Mouse (Mus musculus): ENCODE data around the gene Rtf2. TPM values are rescaled to one million over a fixed set of nuclear protein-coding genes. Genes with fewer than 3 reads are reported as not detected.

The Rtf2 gene
- polyA plus RNA-seq, 1 experiment from 2014 or later: 59.2 TPM

- no peaks in the 10 kb centered on the region for H3K36me3 ChIP-seq
- H3K27ac ChIP-seq: no peak overlapping the region
- H3K4me1 ChIP-seq: peaks cover 9% of the 10 kb centered on the region
- no peaks in the 10 kb centered on the region for H3K9me3 ChIP-seq (replicated peaks)
- H3K27me3 ChIP-seq (replicated peaks): 0 out of 2 replicates have a peak, but pooled peaks cover 7% of the 10 kb centered on the region
- no peak overlapping the region for H3K4me3 ChIP-seq
- peak; percentile 81 for ATAC-seq
- no peak overlapping the region for H3K9ac ChIP-seq
- WGBS (ENCODE audit: insufficient replicate concordance): 22% methylated on average over 7 of the region's 7 CpGs
- peak overlapping the region; percentile 30 for H3K4me2 ChIP-seq
These were observed 60.5 kb downstream of the Rtf2 start for GRCm38 (mm10) chr2:172500752-172501316.

DNA sequence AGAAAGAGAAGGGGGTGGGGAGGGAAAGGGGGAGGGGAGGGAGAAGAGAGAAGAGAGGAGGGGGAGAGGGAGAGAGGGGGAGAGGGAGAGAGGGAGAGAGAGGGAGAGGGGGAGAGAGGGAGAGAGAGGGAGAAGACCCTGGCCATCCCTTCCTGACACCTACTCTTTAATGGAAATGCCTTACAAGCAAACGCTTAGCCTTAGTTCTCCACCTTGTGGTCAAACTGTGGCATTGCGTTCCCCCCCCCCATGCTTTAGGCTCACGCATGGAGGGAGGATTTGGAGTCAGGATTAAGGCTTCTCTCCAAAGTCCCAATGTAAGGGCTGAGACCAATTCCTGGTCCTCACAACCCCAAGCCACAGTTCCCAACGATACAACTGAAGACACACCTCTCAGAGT is 61.0 kb downstream of the Rtf2 start:
- Histone ChIP-seq H3K27ac (no peak overlapping the region), H3K27me3 (replicated peaks) (0 out of 2 replicates have a peak, but pooled peaks cover 7% of the 10 kb centered on the region), H3K9ac (no peak overlapping the region), H3K36me3 (no peaks in the 10 kb centered on the region), H3K9me3 (replicated peaks) (no peaks in the 10 kb centered on the region), H3K4me1 (peaks cover 9% of the 10 kb centered on the region), H3K4me3 (no peak overlapping the region), H3K4me2 (no peak overlapping the region)
- no peak for ATAC-seq
- WGBS (ENCODE audit: insufficient replicate concordance): 11% methylated on average over 4 of the region's 4 CpGs

DNA sequence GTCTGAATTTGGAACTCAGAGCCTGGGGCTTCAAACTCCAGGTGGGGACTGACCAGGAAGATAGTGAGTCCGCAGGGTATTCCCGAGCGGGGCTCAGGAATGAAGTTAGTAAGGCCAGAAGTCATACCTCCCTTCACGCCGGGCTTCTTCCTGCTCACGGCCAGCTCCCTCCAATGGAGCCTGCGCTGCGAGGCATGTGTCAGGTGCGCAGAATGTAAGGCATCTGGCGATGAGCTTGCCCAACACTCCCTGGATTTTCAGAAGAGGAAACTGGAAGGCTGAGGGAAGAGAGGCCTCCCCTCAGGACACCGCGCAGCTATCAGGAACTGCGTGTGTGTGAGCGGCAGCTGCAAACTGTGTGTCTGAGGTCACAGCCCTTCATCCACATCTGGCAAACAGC is 61.8 kb downstream of the Rtf2 start:
- Histone ChIP-seq H3K4me1 (peaks cover 9% of the 10 kb centered on the region), H3K4me3 (no peak overlapping the region), H3K27ac (no peak overlapping the region), H3K9me3 (replicated peaks) (no peaks in the 10 kb centered on the region), H3K27me3 (replicated peaks) (0 out of 2 replicates have a peak, but pooled peaks cover 7% of the 10 kb centered on the region), H3K36me3 (no peaks in the 10 kb centered on the region), H3K4me2 (no peak overlapping the region), H3K9ac (no peak overlapping the region)
- WGBS (ENCODE audit: insufficient replicate concordance): 62% methylated on average over 14 of the region's 14 CpGs
- no peak for ATAC-seq

DNA sequence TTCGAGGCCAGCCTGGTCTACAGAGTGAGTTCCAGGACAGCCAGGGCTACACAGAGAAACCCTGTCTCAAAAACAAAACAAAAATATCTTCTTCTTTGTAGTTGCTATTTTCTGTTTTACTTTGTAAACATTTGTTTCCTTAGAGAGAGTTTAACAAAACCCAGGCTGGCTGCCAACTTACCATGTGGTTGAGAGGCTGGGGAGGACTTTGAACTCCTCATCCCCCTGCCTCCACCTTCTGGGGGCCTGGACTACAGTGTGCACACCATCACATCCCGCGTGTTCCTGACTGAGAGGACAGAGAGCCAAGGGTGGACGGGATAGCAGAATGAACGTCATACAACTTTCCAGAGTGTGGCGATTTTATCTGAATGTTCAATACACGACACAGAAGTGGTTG is 65.8 kb downstream of the Rtf2 start:
- no peak overlapping the region for H3K9ac ChIP-seq
- 77% methylated on average over 7 of the region's 7 CpGs for WGBS (ENCODE audit: insufficient replicate concordance)
- H3K4me3 ChIP-seq: no peak overlapping the region
- no peak overlapping the region for H3K27ac ChIP-seq
- H3K4me2 ChIP-seq: no peak overlapping the region
- no peaks in the 10 kb centered on the region for H3K36me3 ChIP-seq
- peaks cover 2% of the 10 kb centered on the region for H3K4me1 ChIP-seq
- no peak for ATAC-seq
- H3K27me3 ChIP-seq (replicated peaks): 0 out of 2 replicates have a peak, but pooled peaks cover 14% of the 10 kb centered on the region
- no peaks in the 10 kb centered on the region for H3K9me3 ChIP-seq (replicated peaks)

DNA sequence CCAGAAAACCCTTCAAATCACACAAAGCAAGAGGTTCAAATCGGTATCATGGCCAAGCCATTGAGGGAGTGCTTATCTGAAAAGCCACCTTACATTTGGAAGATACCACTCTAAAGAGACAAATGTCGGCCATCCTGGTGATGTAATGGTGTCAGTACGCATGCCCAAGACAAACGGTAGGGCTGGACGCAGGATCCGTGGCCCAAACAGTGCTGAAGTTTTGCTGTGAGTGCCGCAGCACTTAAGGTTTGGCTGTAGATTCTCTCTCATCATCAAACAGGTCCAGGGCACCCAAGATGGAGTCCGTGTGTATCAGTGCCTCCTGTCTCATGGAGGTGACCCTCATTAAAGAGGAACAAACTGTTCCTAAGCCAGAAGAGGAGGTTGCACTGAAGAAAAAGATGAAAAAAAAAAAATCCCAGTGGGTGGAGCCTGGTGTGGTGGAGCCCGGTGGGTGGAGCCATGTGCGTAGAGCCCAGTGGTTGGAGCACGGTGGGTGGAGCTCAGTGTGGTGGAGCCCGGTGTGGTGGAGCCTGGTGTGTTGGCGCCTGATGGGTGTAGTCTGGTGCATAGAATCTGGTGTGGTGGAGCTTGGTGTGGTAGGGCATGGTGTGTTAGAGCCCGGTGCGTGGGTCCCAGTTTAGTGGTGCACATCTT is 69.8 kb downstream of the Rtf2 start:
- no peak overlapping the region for H3K9ac ChIP-seq
- no peak overlapping the region for H3K27ac ChIP-seq
- no peaks in the 10 kb centered on the region for H3K4me1 ChIP-seq
- H3K36me3 ChIP-seq: no peaks in the 10 kb centered on the region
- no peak for ATAC-seq
- H3K4me2 ChIP-seq: no peak overlapping the region
- no peak overlapping the region for H3K4me3 ChIP-seq
- peaks cover 20% of the 10 kb centered on the region; the same call in 1 of the 2 replicates for H3K27me3 ChIP-seq (replicated peaks)
- WGBS (ENCODE audit: insufficient replicate concordance): 58% methylated on average over 15 of the region's 15 CpGs
- H3K9me3 ChIP-seq (replicated peaks): no peaks in the 10 kb centered on the region

DNA sequence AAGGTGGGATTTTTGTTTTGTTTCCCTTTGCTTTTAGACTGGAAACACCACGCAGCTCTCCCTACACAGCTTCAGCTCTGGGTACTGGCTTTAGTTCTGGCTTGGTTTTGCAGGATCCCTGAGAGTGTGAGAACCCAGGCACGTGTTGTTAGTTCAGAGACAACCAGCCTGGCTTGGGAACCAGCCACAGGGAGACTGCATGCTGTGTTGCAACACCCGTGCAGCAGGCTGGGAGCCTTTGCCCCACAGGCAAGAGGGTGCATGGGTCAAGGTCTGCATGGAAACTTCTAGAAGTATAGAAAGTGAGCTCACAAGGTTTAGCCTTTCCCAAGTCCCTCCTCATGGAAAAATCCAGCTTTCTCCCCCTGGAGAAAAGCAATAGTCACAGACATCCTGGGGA is 70.5 kb downstream of the Rtf2 start:
- H3K27me3 ChIP-seq (replicated peaks): peaks cover 17% of the 10 kb centered on the region; the same call in 1 of the 2 replicates
- H3K4me2 ChIP-seq: no peak overlapping the region
- no peaks in the 10 kb centered on the region for H3K4me1 ChIP-seq
- no peaks in the 10 kb centered on the region for H3K9me3 ChIP-seq (replicated peaks)
- 26% methylated on average over 3 of the region's 3 CpGs for WGBS (ENCODE audit: insufficient replicate concordance)
- H3K27ac ChIP-seq: no peak overlapping the region
- H3K9ac ChIP-seq: no peak overlapping the region
- no peaks in the 10 kb centered on the region for H3K36me3 ChIP-seq
- ATAC-seq: 0 out of 2 replicates have a peak, but pooled peaks have one; percentile 18
- no peak overlapping the region for H3K4me3 ChIP-seq

GRCm38 (mm10) chr2:172516407-172516992 is 76.1 kb downstream of the Rtf2 start:
- H3K36me3 ChIP-seq: no peaks in the 10 kb centered on the region
- H3K27me3 ChIP-seq (replicated peaks): peaks cover 42% of the 10 kb centered on the region
- no peak overlapping the region for H3K4me3 ChIP-seq
- H3K4me2 ChIP-seq: no peak overlapping the region
- H3K27ac ChIP-seq: no peak overlapping the region
- no peak for ATAC-seq
- H3K9ac ChIP-seq: no peak overlapping the region
- 32% methylated on average over 11 of the region's 11 CpGs for WGBS (ENCODE audit: insufficient replicate concordance)
- no peaks in the 10 kb centered on the region for H3K4me1 ChIP-seq
- no peaks in the 10 kb centered on the region for H3K9me3 ChIP-seq (replicated peaks)

Other genes with a start within 250 kb of the Rtf2 start
- gene Mc3r, start 192.1 kb upstream of the Rtf2 start, polyA plus RNA-seq (2016; fragmentation: Nextera tagmentation; extraction: Ambion mirVana): 0.05 and 0.12 TPM in 2 replicates
- gene Fam210b, start 95.0 kb upstream of the Rtf2 start, polyA plus RNA-seq (2016; fragmentation: Nextera tagmentation; extraction: Ambion mirVana): 128 and 138 TPM in 2 replicates
- 173 and 177 TPM in 2 replicates for gene Aurka, start 70.0 kb upstream of the Rtf2 start, polyA plus RNA-seq (2016; fragmentation: Nextera tagmentation; extraction: Ambion mirVana)
- gene Cstf1, start 69.9 kb upstream of the Rtf2 start, polyA plus RNA-seq (2016; fragmentation: Nextera tagmentation; extraction: Ambion mirVana): 39.7 and 42.0 TPM in 2 replicates
- 1.1 and 1.4 TPM in 2 replicates for gene Cass4, start 46.8 kb upstream of the Rtf2 start, polyA plus RNA-seq (2016; fragmentation: Nextera tagmentation; extraction: Ambion mirVana)
- 0.98 and 1.1 TPM in 2 replicates for gene Gcnt7, start 18.0 kb downstream of the Rtf2 start, polyA plus RNA-seq (2016; fragmentation: Nextera tagmentation; extraction: Ambion mirVana)
- 0.20 TPM in 1 of 2 replicates, not detected in the other for gene Fam209, start 32.0 kb downstream of the Rtf2 start, polyA plus RNA-seq (2016; fragmentation: Nextera tagmentation; extraction: Ambion mirVana)
- gene Tfap2c, start 109.0 kb downstream of the Rtf2 start, polyA plus RNA-seq (2016; fragmentation: Nextera tagmentation; extraction: Ambion mirVana): not detected in 2 replicates

Measured in liver, embryonic 12.5 days (tissue).